Mouse (Mus musculus) frontal cortex, postnatal 14 days (tissue): ENCODE data around the gene Ergic1.
A peak's percentile ranks its signal among the peaks of the same experiment; 100 is the strongest.

Experiments used
- DNase-seq, 2 experiments: peaks; one replicate each; pipeline ENCODE4 v3.0.0; 2022; ENCODE audit warnings: low spot score in 2 of 2

Ergic1 gene

DNA sequence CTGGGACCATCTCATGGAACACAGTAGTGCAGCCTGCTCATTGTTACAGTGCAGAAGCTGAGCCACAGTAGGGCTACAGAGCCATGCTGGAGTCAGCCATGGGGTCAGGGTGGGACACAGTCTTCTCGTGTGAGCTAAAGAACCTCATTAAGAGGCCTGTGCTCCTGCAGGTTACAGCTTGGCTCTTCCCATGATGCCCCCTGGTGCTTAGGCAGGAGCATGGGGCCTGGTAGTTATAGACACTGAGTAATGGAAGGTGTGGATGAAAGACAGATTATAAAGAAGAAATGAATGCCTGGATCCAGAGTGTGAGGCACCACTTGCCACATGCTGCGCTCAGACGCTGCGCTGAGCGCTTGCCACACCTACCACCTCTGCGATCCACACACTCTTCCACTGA is 67.2 kb downstream of the Ergic1 start:
- no peak for DNase-seq

DNA sequence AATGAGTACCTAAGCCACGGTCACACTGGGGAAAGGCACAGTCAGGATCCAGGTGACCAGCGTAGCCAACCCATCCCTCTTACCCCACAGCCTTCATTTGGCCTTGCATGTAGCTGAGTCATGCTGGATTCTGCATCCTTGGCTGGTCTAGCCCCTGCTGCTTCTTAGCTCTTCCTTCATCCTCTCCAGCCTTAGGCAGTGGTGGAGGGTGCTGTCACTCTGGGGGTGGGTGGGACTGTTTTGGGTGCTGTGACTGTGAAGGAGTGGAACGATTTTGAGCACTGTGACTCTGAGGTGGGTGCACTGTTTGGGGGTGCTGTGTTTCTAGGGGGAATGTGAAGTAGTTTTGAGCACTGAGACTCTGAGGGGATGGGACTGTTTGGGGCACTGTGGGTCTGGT is 67.6 kb downstream of the Ergic1 start:
- DNase-seq, result no peak

DNA sequence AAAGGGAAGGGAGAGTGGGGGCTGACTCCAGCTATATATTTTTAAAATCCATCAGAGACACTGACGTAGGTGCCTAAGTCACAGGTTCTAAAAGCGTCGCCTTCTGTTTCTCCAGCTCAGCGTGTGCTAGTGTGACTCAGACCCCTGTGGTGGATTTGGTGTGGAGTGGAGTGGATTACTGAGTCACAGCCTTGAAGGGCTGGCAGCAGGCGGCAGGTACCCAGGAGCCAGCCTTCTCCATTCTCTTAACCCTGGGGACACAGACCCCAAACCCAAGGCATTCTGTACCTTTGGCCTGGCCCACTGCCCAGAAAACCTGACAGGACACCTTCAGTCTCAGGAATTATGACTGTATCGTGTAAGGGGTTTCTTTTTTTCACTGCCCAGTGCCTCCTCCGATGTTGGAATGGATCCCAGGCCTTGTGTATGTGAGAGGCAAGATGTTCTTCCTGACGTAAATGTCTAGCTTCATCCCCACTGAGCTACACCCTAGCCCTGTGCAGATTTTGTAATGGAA is 70.6 kb downstream of the Ergic1 start:
- DNase-seq, result peak; percentile 42 to 64

DNA sequence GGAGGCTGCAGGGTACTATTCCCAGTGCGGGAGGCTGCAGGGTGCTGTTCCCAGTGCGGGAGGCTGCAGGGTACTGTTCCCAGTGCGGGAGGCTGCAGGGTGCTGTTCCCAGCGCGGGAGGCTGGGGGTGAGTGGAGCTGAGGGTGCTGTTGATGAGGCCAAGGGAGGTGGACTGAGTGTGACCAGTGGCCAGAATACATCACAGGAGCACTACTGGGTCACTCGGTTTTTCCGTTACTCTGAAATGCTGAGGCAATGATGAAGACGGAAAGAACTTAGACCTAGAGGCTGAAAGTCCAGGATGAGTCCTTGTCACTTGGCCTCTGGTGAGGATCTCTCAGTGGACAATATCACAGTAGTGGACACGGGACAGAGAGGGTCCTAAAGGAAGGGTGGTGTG is 71.9 kb downstream of the Ergic1 start:
- DNase-seq, result no peak

DNA sequence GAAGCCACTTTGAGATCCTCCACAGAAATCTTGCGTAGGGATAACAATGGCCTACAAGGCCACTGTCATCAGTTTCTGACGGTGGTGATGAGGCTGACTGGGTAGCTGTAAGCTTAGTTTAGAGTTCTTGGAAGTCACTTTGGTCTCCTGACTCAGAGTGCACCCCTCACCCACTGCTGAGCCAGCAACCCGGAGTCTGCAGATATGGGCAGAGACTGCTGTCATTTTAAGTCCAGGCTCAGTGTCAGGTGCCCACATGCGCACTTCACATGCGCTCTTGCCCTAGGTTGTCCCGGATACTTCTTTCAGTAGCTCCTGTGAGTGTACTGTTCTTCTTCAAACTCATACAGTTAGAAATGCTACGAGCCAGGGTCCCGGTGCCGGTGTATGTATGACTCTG is 72.6 kb downstream of the Ergic1 start:
- no peak for DNase-seq

DNA sequence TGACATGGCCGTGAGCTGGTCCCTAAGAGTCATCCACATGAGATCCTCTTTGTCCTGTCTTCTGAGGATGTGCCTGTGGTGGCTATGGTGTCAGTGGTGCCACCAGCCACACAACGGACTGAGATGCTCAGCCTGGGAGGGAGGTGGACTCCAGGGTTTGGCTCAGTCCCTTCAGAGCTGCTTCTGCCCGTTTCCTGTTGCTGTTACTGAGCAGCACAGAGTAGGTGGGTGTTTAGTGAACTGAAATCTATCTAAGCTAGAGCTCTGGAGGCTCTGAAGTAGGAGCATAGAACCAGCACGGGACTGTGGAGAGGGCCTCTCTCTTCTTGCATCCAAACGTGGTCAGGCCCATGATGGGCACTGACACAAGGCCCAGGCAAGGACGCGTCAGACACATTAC is 73.2 kb downstream of the Ergic1 start:
- DNase-seq, result no peak

DNA sequence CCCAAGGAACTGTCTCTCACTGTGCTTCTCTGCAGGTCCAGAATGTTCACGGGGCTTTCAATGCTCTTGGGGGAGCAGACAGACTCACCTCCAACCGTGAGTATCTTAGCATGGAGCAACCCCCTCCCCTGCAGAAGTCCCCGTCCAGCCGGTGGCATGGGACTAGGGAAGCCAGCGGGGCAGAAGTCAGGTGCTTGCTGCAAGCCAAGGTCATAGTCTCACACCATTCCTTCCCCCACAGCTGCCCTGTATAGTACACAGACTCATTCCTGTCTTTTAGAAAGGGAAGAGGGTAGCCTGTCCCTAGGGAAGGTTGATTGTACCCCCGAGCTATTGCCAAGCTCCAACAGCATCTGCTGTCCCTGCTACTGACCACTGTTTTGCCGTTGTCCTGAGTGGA is 74.7 kb downstream of the Ergic1 start:
- no peak for DNase-seq

DNA sequence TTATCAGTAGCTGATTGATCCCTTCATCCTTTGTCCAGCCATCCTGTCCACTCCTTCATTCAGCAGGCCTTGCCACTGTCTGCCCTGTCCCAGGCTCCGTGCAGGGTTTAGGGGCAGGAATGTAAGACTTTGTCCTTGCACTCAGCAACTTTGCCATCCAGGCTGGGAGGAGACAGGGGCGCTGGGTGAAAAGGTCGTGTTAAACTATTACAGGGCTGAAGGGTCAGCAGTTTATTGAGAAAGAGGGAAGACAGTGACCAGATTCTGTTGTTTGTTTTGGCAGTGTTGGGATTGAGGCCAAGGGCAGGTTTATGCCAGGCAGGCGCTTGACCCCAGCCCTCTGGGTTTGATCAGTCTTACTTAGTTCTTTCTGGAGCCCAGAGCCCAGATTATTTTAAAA is 76.6 kb downstream of the Ergic1 start:
- DNase-seq, result no peak

DNA sequence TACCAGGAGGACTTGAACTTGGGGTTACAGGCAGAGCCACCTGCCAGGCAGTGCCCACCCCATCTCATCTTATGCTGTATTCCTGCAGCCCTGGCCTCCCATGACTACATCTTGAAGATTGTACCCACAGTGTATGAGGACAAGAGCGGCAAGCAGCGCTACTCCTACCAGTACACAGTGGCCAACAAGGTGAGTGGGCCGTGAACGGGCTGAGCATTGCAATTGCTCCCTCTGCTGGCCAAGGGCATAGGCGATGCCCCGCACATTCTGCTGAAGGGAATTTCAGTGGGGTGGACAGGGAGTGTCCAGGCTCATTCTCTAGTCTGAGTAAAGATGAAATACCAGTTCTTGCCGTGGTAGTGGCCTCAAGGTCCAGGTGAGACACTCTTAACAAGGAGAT is 77.4 kb downstream of the Ergic1 start:
- peak in 1 of 2 experiments; percentile 61 for DNase-seq

DNA sequence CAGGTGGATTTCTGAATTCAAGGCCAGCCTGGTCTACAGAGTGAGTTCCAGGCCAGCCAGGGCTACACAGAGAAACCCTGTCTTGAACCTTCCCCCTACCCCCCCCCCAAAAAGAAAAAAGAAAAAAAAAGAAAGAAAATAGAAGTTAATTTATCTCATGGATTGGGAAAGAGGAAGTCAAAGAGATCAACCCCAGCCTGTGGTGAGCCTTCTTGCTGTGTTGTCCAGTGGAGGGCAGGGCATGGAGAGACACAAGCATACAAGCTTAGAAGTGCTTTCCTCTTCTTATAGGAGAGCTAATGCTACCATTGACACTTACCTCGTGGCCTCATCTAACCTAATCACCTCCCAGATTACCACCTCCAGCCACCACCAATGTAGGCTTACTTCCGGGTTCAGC is 78.5 kb downstream of the Ergic1 start:
- DNase-seq, result no peak

DNA sequence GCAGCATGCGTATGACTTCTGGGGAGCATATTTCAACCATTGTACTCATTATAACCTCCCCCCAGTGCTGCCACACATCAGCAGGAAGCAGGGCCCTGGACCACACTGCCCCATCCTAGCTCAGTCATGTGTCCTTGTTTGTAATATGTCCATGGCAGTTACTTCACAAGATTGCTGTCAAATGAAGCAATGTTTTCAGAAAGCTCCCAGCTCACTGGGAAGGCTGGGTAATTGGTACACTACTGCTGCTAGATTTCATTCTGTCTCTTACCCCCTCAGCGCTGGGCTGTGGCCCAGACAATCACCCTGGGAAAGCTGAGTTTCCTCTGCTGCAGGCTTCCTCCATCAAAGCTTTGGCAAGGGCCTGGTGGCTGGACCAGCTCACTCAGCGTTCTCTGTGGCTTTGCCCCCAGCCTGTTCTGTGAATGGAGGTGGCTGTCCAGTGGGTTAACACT is 79.0 kb downstream of the Ergic1 start:
- no peak for DNase-seq

DNA sequence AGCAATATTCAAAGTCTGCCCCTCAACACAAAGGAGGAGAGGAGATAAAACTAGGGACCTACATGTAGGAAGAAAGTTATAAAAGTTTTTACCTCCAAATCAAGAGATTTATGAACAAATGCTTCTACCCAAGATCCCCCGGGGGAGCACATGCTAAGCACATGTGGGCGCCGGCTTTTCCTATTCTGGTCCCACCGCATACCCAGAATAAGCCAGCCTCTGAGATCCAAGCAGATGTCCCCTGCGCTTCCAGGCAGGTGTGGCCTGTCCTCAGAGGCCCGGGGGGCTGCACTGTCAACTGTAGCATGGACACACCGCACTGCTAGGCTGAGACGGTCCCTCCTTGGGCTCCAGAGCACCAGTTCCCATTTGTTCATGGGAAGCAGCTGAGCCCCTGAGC is 82.2 kb downstream of the Ergic1 start:
- no peak for DNase-seq

DNA sequence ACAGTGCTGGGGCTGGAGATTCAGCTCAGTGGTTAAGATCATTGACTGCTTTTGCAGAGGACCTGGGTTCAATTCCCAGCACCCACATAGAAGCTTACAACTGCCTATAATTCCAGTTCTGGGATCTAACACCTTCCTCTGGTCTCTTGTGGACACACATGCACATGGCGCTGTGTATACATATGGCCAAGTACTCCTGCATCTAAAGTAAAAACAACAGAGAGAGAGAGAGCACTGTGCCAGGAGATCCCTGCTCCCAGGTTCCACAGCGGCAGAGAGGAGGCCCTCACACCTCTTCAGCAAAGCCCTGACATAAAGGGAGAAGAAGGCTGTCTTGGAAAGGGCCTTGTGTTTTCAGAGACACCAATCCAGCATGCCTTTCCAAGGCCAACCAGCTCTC is 82.7 kb downstream of the Ergic1 start:
- DNase-seq, result no peak

DNA sequence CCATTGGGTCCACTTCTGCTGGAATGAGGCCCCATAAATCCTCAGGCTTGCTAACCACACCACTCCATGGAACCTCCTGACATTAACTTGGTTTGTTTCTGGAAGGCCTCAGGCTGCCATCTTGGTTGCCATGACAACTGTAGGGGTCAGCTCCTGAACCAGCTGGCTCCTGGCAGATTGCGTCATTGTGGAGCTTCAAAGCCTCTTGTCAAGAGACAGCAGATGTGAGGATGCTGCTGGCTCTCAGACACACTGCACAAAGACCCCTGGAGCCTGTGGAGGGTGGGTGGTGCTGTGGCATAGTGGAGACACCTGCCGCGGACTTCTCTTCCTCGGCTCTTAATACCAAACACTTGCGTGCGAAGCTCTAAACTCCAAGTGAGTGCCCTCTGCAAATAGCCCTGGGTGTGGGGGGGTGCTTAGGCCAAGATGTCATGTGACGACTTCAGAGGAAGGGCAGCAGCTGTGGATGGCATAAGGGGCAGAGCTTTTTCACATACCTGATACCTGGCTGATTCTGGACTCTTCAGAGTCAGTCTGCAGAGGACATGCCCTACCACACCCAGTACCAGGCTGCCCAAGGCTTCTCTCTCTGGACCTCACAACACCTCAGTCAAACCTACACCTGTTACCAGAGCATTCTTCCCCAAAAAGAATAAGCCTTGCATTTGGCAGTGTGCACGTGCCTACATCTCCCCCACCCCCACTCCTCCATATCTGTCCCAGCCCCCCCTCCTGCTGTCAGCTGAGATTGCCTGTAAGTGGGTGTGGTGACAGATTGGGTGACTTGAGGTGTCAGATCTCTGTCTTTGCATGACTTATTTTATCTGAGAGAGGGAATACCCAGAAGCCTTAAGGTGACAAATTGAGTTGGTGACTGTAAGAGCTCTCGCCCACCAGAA is 83.5 kb downstream of the Ergic1 start:
- DNase-seq, result no peak

DNA sequence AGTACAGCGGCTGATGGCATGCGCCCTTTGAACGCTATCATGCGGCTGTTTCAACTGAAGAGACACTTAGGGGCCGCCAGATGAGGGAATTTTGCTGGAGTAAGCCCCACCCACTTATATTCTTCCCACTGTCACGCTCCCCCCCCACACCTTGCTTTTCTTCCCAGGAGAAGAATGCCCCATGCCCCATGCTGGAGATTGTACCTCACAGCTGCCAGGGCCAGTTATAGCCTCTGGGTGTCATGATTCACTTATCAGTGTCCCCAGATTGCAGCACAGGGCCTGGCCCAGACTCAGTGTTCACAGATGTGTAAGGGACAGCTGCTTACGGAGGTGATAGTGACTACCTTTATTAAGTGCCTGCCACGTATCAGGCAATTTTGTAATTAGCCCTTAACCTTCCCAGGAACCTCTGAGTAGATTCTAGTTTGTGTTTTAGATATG is 84.1 kb downstream of the Ergic1 start:
- DNase-seq, result no peak

DNA sequence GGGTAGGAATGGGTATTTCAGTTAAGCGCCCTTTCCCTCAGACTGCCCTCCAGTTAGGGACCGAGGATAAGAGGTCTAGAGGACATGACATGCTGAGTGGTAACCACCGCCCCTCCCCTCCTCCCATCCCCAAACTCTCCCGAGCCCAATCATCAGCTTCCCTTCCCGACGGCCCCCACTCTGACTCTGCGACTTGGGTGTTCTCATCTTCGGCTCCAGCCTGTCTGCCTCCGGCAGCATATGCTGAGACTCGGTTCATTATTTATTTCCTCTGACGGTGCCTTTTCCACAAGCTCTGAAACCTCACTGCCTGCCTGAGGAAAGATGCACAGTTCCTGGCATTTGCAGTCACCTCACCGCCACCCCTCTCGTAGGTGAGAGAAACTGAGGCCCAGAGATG is 86.0 kb downstream of the Ergic1 start:
- DNase-seq, result no peak

DNA sequence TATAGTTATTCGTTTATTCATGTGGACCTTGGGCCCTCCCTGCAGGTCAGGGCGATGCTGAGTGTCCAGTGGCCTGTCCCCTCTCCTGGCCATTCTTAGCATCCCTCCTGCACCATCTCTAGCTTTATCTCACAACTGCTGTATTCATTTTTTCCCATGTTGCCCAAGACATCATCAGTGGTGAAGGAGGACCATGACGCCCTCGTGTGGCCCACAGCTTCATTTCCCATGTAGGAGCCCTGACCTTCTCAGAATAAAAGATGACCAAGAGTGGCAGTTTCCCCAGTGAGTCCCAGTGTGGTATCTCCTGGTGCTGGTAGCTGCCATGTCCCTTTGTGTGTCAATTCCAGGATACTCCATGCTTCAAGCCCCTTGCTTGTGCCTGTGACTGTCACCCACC is 88.3 kb downstream of the Ergic1 start:
- no peak for DNase-seq

DNA sequence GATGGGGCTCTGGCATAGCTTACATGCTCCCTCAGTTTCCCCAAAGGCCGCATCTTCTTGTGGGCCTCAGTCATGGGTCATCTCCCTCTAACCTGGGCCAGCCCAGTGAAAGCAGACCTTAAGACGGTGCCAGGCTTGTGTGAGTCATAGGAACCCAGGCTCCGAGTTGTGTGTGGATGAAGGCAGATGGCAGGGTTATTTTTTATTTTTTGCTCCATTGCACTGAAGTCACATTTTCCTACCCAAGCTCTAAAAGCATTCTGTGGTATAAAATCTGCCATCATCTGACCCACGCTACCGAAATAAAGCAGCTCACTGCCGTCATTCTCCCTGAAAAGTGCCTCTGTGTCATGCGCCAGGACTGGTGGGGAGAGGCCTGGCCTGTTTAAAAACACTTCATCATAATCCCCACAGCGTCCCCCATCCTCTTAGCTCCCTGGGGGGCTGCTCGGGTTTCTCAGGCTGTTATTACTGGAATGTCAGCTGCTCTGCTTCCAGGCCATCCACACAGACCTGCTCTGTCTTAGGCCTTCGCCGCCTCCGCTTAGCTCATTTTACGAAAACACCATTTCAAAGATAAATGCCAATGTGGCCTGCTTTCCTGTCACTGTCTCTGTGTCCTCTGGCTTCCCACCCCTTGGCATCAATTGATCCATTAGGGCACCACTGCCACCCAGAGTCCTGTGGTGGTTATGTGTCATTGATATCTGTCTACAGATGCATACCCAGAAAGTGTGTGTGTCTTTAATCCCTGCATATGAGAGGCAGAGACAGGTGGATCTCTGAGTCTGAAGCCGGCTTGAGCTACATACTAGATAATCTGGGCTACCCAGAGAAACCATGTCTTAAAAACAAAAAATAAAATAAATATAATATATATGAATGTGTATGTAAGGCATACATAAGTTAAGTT is 89.4 kb downstream of the Ergic1 start:
- peak in 1 of 2 experiments; percentile 41 for DNase-seq

DNA sequence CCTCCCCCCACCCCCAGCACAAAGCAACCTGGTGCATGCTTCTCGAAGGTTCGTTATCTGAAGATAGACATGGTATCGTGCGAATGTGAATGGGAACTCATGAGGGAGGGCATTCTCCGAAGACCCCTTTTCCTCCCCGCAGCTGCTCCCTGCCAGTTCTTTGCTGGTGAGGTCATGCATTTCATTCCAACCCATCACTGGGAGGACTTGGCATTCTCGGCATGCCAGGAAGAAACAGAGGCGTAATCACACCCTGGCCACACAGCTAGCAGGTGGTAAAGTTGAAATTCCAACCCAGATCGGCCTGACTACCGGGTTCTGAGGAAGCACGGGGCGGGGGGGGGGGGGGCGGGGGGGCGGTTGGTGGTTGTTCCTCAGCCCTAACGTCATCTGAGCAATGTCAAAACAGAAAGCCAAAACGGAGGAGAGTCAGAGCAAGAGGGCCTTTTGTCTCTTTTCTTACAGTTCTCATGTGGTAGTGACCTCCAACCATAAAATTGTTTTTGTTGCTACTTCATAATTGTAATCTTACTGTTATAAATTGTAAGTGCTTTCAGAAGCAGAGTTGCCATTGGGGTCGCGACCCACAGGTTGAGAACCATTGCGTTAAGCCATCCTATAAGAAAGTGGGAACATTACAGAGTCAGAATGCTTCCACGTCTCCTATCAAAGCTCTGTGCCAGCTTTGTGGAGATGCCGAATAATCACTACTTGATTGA is 97.7 kb downstream of the Ergic1 start:
- no peak for DNase-seq

DNA sequence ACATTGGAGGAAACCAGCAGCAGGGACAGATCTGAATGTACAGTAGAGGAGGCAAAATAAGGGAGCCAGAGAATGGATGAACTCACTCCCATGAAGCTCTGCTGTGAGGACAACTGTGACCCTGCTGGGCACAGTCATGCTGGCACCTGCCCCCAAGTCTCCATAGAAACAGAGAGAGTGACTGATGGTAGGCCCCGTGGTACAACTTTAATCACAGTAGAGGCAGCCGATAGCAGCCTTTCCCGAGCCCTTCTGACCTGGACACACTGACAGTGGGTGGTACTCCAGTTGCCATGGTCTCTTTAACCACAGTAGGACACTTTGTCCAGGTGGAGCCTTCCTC is 98.3 kb downstream of the Ergic1 start:
- no peak for DNase-seq

DNA sequence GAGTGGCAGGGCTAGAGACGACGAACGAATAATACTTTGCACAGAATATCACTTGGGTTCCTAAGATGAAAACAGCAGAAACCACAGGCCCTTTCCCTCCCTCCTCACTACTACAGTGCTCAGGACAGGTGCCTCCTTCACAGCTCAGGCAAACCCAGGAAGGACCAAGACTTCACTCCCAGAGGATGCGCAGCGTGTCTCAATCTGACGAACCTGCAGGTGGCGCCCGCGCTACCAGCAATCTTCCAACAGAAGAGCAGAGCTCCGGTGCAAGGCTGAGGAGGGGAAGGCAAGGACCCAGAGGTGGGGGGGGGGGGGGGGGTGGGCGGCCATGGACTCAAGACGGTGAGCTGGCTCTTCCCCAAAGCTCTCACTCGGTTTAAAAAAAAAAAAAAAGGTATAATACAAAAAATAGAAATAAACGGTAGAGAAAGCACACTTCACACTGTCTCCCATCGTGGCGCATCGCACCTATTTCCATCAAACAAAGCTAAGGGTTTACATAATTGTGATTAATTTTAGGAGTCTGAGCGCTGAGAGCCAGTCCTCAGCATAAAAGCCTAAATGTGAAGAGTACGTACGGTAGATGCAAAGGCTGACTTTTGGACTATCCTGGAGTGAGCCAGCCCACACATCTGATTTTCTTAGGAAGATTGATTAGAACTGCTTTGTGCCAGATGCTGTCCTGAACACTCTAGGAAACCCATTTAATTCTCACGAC is 99.1 kb downstream of the Ergic1 start:
- peak; percentile 82 to 84 for DNase-seq
